Mouse (Mus musculus) midbrain, embryonic 12.5 days (tissue): Measurements from ENCODE around the gene Tcf7. TPM values are rescaled to one million over a fixed set of nuclear protein-coding genes. Genes with fewer than 3 reads are reported as not detected.

Experiments
- ATAC-seq: fragments of 200-750 bp; cut with Nextera tagmentation; 2 replicates; pipeline ENCODE4 v1.8.0; 2017; ENCODE audit warnings: low read depth, moderate TSS enrichment, moderate library complexity; ENCODE audit not compliant: low FRiP score
- H3K27ac ChIP-seq: fragments of 300-500 bp; sonication (generic); replicated peaks from 2 replicates; pipeline ENCODE4 v1.5.1; 2016; ENCODE audit warnings: mild to moderate bottlenecking
- H3K27me3 ChIP-seq: fragments of 300-500 bp; sonication (generic); 2 replicates; pipeline ENCODE4 v1.6.1; 2016; ENCODE audit warnings: mild to moderate bottlenecking
- H3K36me3 ChIP-seq: fragments of 300-500 bp; sonication (generic); 2 replicates; pipeline ENCODE4 v1.6.1; 2016
- H3K4me1 ChIP-seq: fragments of 300-500 bp; sonication (generic); 2 replicates; pipeline ENCODE4 v1.6.1; 2016
- H3K4me2 ChIP-seq: fragments of 300-500 bp; sonication (generic); replicated peaks from 2 replicates; pipeline ENCODE4 v1.6.1; 2016; ENCODE audit warnings: mild to moderate bottlenecking, moderate library complexity
- H3K4me3 ChIP-seq: fragments of 300-500 bp; sonication (generic); 2 replicates; pipeline ENCODE4 v1.5.1; 2016; ENCODE audit warnings: mild to moderate bottlenecking
- H3K9ac ChIP-seq: fragments of 300-500 bp; sonication (generic); replicated peaks from 2 replicates; pipeline ENCODE4 v1.6.1; 2016; ENCODE audit warnings: mild to moderate bottlenecking, moderate library complexity
- H3K9me3 ChIP-seq: fragments of 300-500 bp; sonication (generic); 2 replicates; pipeline ENCODE4 v1.6.1; 2016; ENCODE audit warnings: mild to moderate bottlenecking
- polyA plus RNA-seq: library from polyadenylated mRNA; unstranded; fragments of >200 nt; fragmentation: Nextera tagmentation; extraction: Ambion mirVana; gene quantifications from 2 replicates; pipeline ENCODE4 v1.2.1, GENCODE M21; 2016

The Tcf7 gene
- polyA plus RNA-seq, 1 experiment from 2014 or later = 7.8 TPM

DNA sequence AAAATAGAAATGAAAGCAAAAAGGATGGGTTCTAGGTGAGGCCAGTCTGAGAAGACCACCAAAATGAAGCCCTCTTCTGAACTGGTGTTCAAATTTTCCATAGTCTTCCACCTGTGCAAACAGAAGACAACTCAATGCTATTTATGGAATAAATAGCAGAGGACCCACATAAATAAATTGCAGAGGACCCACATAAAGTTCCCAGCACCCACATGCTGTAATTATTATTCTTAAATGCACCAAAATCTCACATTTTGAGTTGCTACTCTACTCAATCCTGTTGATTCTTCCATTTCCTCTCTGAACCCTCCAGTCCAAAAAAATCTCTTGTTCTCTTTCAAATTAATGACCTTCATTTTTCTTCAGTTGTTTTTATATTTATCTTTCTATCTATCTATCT lies 68.9 kb downstream of the Tcf7 start, which contains the start of gene Olfr1371:
Olfr1371 (minus strand) TSS at position 101 of the 400 bp plus-strand sequence.
- no peak within 1 kb of the TSS for H3K4me2 ChIP-seq
- no peaks in the 10 kb centered on the region for H3K9me3 ChIP-seq
- no peak for ATAC-seq
- H3K4me3 ChIP-seq = no peak within 1 kb of the TSS
- H3K36me3 ChIP-seq = no peaks in the 10 kb centered on the region
- no peak within 1 kb of the TSS for H3K9ac ChIP-seq
- H3K4me1 ChIP-seq = no peaks in the 10 kb centered on the region
- no peak within 1 kb of the TSS for H3K27ac ChIP-seq
- H3K27me3 ChIP-seq = no peaks in the 10 kb centered on the region

Other genes with a start within 250 kb of the Tcf7 start
- 128 and 133 TPM in 2 replicates for gene Ppp2ca, start 184.3 kb downstream of the Tcf7 start, polyA plus RNA-seq
- not detected in 2 replicates for gene Olfr1373, start 137.5 kb downstream of the Tcf7 start, polyA plus RNA-seq
- gene Olfr1371, start 69.0 kb downstream of the Tcf7 start, polyA plus RNA-seq = not detected in 2 replicates
- gene Skp1a, start 51.0 kb downstream of the Tcf7 start, polyA plus RNA-seq = 976 and 1,021 TPM in 2 replicates
- 211 and 216 TPM in 2 replicates for gene Vdac1, start 77.8 kb upstream of the Tcf7 start, polyA plus RNA-seq
- gene 9530068E07Rik, start 113.4 kb upstream of the Tcf7 start, polyA plus RNA-seq = 154 TPM in 2 replicates